Mouse (Mus musculus) megakaryocyte progenitor cell, adult 5-6 weeks (primary cell): ENCODE data around the gene Trim44. TPM values are rescaled to one million over a fixed set of nuclear protein-coding genes. Genes with fewer than 3 reads are reported as not detected.

Source experiments
- ATAC-seq: replicated peaks from 2 replicates; pipeline ENCODE4 v1.8.0; 2016; ENCODE audit warnings: mild to moderate bottlenecking, moderate TSS enrichment, inconsistent platforms; ENCODE audit not compliant: poor library complexity
- total RNA-seq, 2 experiments: library from RNA; stranded (forward) in 1 of 2; stranded (reverse) in 1 of 2; fragments of 157-497, 149-512 nt in 1 of 2; fragments of 200-1000 nt in 1 of 2; gene quantifications; 2 replicates each; pipeline versions ENCODE4 v1.2.3 to v1.2.4; 2015 to 2017

Gene Trim44
- total RNA-seq, 2 experiments from 2014 or later: 31.6 to 35.6 TPM

- ATAC-seq: peak; percentile 73
Observed at GRCm38 (mm10) chr2:102371332-102371731, 36.3 kb downstream of the Trim44 start.

DNA sequence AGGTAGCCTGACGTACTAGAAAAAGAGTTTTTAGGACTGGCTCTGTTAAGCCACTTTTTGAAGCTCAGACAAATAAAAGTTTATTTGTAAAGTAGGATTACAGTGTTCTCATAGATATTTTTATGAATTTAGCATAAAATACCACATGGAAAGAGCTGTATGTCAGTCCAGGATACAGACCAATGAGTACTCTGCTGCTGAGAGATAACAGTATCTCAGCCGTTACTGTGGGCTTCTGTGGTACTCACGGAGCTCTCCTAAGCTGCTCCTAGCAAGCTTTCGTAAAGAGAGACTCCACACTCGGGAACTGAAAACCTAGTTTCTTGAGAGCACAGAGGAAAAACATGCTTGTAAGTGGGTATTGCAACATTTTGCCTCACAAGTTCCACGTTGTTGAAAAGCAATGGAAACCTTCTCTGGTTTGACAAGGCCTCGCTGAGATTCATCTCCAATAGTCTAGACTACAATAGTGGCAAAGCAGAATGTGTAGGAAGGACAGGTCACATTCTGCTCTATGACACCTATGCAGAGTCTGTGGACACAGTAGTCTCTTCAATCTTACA, 41.6 kb downstream of the Trim44 start:
- ATAC-seq: peak; percentile 85

- peak; percentile 54 for ATAC-seq
Observed at GRCm38 (mm10) chr2:102364565-102365200, 42.9 kb downstream of the Trim44 start.

DNA sequence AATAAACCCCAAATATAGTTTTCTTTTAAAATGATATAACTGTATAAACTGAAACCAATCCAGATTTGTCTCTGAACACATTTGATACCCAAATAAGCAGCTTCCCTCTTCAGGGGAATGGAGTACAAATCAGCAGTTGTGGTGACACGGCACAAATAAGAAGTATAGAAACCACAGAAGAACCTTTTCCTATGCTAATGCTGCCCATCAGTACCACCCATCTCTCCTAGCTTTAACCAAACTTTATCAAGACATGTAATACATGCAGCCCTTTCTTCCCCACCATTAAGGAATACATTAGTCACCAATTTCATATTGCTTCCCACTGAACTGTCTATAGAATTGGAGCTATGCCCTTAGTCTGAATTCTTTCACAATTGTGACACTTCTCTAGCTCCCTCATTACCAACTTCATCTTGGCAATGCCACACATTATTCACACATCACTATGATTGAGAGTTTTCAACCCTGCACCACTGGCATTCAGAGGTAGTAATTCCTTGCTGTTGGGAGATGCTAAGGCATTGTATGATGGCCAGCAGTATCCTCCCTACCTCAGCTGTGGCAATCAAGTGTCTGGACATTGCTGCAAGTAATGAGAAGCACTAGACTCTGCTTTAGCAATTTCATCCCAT, 44.6 kb downstream of the Trim44 start:
- 0 out of 2 replicates have a peak, but pooled peaks have one; percentile 27 for ATAC-seq

GRCm38 (mm10) chr2:102362266-102362665, 45.4 kb downstream of the Trim44 start:
- ATAC-seq: no peak

- no peak for ATAC-seq
Observed at GRCm38 (mm10) chr2:102356879-102357695, 50.5 kb downstream of the Trim44 start.

DNA sequence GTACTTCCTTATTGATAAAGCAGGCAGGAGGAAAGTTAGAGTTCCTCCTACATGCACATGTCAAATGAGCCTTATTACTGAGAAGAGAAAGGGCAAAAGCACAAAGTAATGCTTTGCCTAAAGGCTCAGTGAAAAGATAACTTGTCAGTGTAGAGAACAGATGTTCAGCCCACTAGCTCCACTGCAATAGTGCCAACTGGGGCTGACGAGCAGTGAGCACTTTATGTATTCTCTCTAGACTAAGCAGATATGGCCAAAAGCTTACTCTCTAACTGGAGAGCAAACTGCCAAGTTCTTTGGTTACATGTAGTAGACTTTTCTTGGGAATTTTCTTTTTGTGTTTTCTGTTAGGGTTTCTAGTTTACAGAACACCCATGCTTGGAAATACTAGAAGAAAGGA, 53.6 kb downstream of the Trim44 start:
- no peak for ATAC-seq

DNA sequence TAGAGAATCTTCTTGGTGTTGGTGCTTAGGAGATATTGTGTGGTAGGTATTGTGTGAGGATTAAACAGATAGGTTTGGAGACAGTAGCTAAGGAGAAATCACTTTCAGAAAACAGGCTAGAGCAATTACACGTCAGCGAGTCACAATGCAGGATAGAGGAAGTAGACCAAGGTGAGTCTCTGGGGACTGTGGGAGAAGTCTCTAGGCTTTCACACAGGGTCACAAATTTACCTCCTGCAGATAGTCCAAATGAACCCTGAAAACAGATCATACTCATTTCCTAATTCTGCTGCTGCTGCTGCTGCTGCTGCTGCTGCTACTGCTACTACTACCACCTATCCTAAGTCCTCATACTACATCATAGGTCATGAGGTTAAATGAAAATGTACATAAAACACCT, 66.2 kb downstream of the Trim44 start:
- ATAC-seq: no peak

DNA sequence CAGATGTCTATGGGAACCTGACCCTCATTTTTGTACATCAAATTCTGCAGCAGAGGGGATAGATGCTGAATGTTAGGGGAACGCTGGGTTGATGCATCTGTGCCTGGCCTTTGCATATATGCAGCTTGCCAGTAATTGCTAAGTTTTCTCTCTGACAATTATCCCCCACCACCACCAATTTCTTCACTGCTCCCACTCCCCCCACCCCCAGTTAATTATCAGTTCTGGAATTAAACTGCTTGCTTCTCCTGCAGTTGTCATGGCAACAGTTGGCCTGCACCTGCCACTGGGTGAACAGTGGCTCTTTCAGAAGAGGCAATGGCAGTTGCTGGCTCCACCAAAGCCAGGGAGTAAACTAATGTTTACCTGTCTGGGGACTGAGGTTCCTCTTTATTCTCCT, 70.8 kb downstream of the Trim44 start:
- no peak for ATAC-seq

GRCm38 (mm10) chr2:102331932-102332331, 75.7 kb downstream of the Trim44 start:
- ATAC-seq: no peak

DNA sequence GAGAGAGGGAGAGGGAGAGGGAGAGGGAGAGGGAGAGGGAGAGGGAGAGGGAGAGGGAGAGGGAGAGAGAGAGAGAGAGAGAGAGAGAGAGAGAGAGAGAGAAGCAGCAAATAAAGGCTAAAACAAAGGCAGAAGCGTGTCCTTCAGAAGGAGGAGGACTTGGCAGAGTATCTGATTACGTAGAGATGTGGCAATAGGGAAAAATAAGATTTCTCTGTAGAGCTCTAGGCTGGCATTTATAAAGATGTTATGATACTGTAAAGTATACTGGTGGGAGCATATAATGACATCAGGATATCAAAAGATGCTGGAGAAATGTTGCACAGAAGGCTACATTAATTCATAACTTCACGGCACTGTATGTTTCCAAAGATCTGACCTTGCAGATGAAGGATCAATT, 76.5 kb downstream of the Trim44 start:
- no peak for ATAC-seq

- no peak for ATAC-seq
Observed at GRCm38 (mm10) chr2:102325921-102326320, 81.7 kb downstream of the Trim44 start.

GRCm38 (mm10) chr2:102324336-102324735, 83.3 kb downstream of the Trim44 start:
- ATAC-seq: no peak

DNA sequence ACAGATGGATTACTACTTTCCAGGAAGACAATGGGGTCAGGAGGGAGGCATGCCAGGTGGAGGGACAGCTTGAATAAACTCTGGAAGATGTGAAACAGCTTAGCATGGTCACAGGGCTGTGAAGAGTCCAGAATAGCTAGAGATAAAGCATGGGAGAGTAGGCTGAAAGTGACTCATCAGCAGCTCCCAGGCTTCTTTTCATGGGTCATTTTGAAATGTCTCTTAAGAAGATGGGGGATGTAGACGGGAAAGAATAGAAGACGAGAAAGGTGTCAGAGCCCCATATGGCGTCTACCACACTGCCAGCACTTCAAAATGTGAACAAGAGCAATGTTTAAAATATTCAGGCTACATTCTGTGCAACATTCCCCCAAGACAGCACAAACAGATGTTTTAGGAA, 91.1 kb downstream of the Trim44 start:
- ATAC-seq: no peak

DNA sequence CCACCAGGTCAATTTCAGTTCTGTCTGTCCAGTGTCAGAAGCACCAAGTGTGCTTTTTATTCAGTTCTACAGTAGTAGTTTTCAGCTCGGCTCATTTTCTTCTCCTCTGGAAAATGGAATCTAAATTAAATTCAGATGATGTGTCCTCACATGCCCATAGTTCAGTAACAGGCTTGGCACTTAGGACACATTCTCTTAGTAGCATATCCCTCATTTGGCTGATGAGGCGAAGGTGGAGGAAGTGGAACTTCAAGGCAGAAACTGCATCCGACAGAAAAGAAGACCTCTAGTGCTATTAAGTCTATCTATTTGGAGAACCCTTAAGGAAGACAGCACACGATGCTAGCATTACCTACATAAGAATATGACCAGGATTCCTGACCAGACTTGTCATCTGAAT, 92.5 kb downstream of the Trim44 start:
- ATAC-seq: no peak

DNA sequence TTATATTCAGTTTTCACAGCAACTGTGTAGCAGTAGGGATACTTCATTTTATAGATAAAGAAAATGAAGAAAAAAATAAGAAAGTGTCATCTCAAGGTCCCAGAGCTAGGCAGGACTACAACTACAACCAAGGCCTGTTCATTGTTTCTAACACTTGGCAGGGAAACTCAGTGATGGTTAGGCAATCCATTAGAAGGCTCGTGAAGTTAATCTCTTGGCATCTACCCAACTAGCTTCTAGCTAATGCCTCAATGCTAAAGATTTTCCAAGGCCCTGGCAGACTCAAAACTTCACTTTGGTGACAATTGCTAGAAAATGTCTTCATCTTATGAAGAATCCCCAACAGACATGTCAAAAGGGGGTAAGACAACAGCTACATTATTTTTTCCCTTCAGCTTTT, 93.0 kb downstream of the Trim44 start:
- ATAC-seq: no peak

GRCm38 (mm10) chr2:102314068-102314467, 93.6 kb downstream of the Trim44 start:
- ATAC-seq: no peak

- ATAC-seq: no peak
Observed at GRCm38 (mm10) chr2:102312903-102313302, 94.7 kb downstream of the Trim44 start.

- ATAC-seq: no peak
Observed at GRCm38 (mm10) chr2:102303274-102303673, 104.4 kb downstream of the Trim44 start.

- no peak for ATAC-seq
Observed at GRCm38 (mm10) chr2:102302532-102302931, 105.1 kb downstream of the Trim44 start.

DNA sequence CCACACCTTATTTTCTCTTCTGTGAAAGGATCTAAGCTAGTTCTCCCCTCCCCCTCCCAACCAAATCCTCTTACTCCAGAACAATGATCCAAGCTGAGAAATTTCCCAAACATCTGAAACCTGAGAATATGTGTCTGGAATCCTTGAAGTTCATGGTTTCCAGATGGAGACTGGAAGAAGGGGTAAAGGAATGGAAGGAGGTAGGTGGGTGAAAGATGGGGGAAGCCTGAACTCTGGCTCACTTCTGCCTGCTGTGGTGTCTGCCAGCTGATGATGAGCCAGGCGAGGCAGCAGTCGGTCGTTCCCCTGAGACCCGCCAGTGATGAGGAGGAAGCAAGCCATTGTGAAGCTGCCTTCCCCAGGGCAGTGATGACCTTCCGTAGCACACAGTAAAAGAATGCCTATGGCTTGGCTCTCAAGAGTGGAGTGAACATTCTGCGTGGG, 112.8 kb downstream of the Trim44 start:
- no peak for ATAC-seq

DNA sequence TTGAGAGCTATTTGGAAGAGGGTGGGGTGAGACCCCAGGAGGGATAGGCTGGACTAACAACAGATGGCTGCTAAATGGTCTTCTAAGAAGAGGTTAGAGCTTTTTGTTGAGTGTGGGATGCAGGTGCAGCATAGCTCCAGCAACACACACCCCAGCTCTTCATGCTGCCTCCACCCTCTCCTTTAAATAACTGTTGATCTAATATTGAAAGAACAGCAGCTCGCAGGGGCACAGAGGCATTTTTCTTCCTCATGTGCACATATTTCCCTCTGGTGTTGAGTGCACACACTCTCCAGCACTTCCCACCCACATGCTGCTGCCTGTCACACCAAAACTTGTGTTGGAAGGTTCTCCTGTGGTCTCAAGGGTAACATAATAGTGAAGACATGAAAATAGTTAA, 114.4 kb downstream of the Trim44 start:
- no peak for ATAC-seq
